Mouse (Mus musculus) neural tube, embryonic 10.5 days (tissue): ENCODE results near the gene Aqp11.

Experiments
- DNase-seq: peaks from one replicate; pipeline ENCODE4 v3.0.0-alpha.2; 2017; ENCODE audit warnings: low spot score; ENCODE audit errors: extremely low spot score

Gene Aqp11

GRCm38 (mm10) chr7:97737638-97738456, at the start of gene Aqp11:
TSS of gene Aqp11 (minus strand) at chr7:97738289.
- peak; percentile 90 for DNase-seq

GRCm38 (mm10) chr7:97783523-97783922, 45.4 kb upstream of the Aqp11 start:
- DNase-seq, result no peak

GRCm38 (mm10) chr7:97781496-97781895, 43.4 kb upstream of the Aqp11 start:
- no peak for DNase-seq

GRCm38 (mm10) chr7:97780815-97781214, 42.7 kb upstream of the Aqp11 start:
- no peak for DNase-seq

- DNase-seq, result no peak
Observed at GRCm38 (mm10) chr7:97780222-97780621, 42.1 kb upstream of the Aqp11 start.

- DNase-seq, result no peak
Observed at GRCm38 (mm10) chr7:97777191-97777590, 39.1 kb upstream of the Aqp11 start.

- DNase-seq, result no peak
Observed at GRCm38 (mm10) chr7:97775923-97776322, 37.8 kb upstream of the Aqp11 start.

- no peak for DNase-seq
Observed at GRCm38 (mm10) chr7:97775380-97775779, 37.3 kb upstream of the Aqp11 start.

GRCm38 (mm10) chr7:97770841-97771620, 32.9 kb upstream of the Aqp11 start:
- DNase-seq, result no peak

- DNase-seq, result no peak
Observed at GRCm38 (mm10) chr7:97769020-97769419, 30.9 kb upstream of the Aqp11 start.

GRCm38 (mm10) chr7:97767841-97768240, 29.8 kb upstream of the Aqp11 start:
- no peak for DNase-seq

GRCm38 (mm10) chr7:97766406-97767166, 28.5 kb upstream of the Aqp11 start:
- DNase-seq, result no peak

GRCm38 (mm10) chr7:97765963-97766347, 27.9 kb upstream of the Aqp11 start:
- DNase-seq, result no peak

- DNase-seq, result no peak
Observed at GRCm38 (mm10) chr7:97765181-97765962, 27.3 kb upstream of the Aqp11 start.

- DNase-seq, result no peak
Observed at GRCm38 (mm10) chr7:97764591-97764990, 26.5 kb upstream of the Aqp11 start.

GRCm38 (mm10) chr7:97756967-97757881, 19.1 kb upstream of the Aqp11 start:
- DNase-seq, result peak; percentile 25

GRCm38 (mm10) chr7:97749207-97750190, 11.4 kb upstream of the Aqp11 start:
- DNase-seq, result peak; percentile 35

GRCm38 (mm10) chr7:97748527-97749206, 10.6 kb upstream of the Aqp11 start:
- DNase-seq, result peak; percentile 31
